Mouse (Mus musculus): Measurements from ENCODE around the gene Polr2f. TPM values are rescaled to one million over a fixed set of nuclear protein-coding genes. Genes with fewer than 3 reads are reported as not detected.

The Polr2f gene
- polyA plus RNA-seq, 1 experiment from 2014 or later, result 231 TPM

- 21% methylated on average over 3 of the region's 3 CpGs for WGBS
- Histone ChIP-seq H3K27me3 (replicated peaks) (peaks cover 41% of the 10 kb centered on the region), H3K4me1 (peaks cover 13% of the 10 kb centered on the region), H3K9me3 (no peaks in the 10 kb centered on the region), H3K27ac (replicated peaks) (no peak overlapping the region), H3K4me3 (no peak overlapping the region), H3K9ac (peak overlapping the region; percentile 0), H3K36me3 (peaks cover 25% of the 10 kb centered on the region), H3K4me2 (no peak overlapping the region)
- no peak for ATAC-seq (ENCODE audit: extremely low read depth, insufficient number of reproducible peaks, low FRiP score, low TSS enrichment)
These were observed 14.8 kb downstream of the Polr2f start for GRCm38 (mm10) chr15:79155572-79155971.

- Histone ChIP-seq H3K9me3 (no peaks in the 10 kb centered on the region), H3K4me1 (peaks cover 13% of the 10 kb centered on the region), H3K4me2 (no peak overlapping the region), H3K27ac (replicated peaks) (no peak overlapping the region), H3K4me3 (no peak overlapping the region), H3K27me3 (replicated peaks) (peaks cover 94% of the 10 kb centered on the region), H3K9ac (no peak overlapping the region), H3K36me3 (no peaks in the 10 kb centered on the region)
- no peak for ATAC-seq (ENCODE audit: extremely low read depth, insufficient number of reproducible peaks, low FRiP score, low TSS enrichment)
- 71% methylated on average over 7 of the region's 7 CpGs for WGBS
These were observed 21.5 kb downstream of the Polr2f start for GRCm38 (mm10) chr15:79162301-79162700.

DNA sequence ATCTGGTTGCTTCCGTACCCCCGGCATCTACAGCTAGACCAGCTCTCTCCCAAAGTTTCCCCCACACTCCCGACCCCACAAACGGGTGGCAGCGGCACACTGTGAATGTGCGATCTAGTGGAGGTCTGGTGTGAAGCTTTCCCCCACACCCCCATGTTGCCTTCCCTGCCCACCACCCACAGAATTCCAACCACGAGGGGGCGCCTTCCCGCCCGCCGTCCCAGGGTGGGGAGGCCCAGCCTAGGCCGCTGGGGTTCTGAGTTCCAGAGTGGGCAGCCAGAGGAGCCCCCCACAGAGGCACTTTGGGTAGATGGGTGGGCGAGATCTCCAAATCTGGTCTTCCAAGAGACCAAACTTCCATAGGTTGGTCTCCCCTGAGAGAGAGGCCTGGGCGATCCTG is 22.0 kb downstream of the Polr2f start:
- no peak overlapping the region for H3K9ac ChIP-seq
- 36% methylated on average over 14 of the region's 14 CpGs for WGBS

GRCm38 (mm10) chr15:79164251-79164650 is 23.4 kb downstream of the Polr2f start:
- Histone ChIP-seq H3K9ac (no peak overlapping the region), H3K36me3 (no peaks in the 10 kb centered on the region), H3K27me3 (replicated peaks) (peaks cover 88% of the 10 kb centered on the region), H3K4me1 (peaks cover 13% of the 10 kb centered on the region), H3K4me2 (0 out of 2 replicates have a peak overlapping the region, but pooled peaks have one; percentile 54), H3K9me3 (no peaks in the 10 kb centered on the region), H3K27ac (replicated peaks) (no peak overlapping the region), H3K4me3 (peak overlapping the region; percentile 30; the same call in 1 of the 2 replicates)
- no peak for ATAC-seq (ENCODE audit: extremely low read depth, insufficient number of reproducible peaks, low FRiP score, low TSS enrichment)
- WGBS, result 5% methylated on average over 13 of the region's 15 CpGs

More for the DNA sequence above, 22.0 kb downstream of the Polr2f start:
- Histone ChIP-seq H3K27ac (replicated peaks) (no peak overlapping the region), H3K4me1 (peaks cover 13% of the 10 kb centered on the region), H3K9me3 (no peaks in the 10 kb centered on the region), H3K4me2 (no peak overlapping the region), H3K4me3 (peak overlapping the region; percentile 30), H3K36me3 (no peaks in the 10 kb centered on the region), H3K27me3 (replicated peaks) (peaks cover 93% of the 10 kb centered on the region)
- no peak for ATAC-seq (ENCODE audit: extremely low read depth, insufficient number of reproducible peaks, low FRiP score, low TSS enrichment)

- H3K9me3 ChIP-seq, result no peaks in the 10 kb centered on the region
- H3K27me3 ChIP-seq (replicated peaks), result peaks cover 83% of the 10 kb centered on the region
- H3K4me2 ChIP-seq, result 0 out of 2 replicates have a peak within 1 kb of the TSS, but pooled peaks have one; percentile 54
- H3K27ac ChIP-seq (replicated peaks), result no peak within 1 kb of the TSS
- no peak within 1 kb of the TSS for H3K9ac ChIP-seq
- 50% methylated on average over 5 of the region's 5 CpGs for WGBS
- peaks cover 13% of the 10 kb centered on the region for H3K4me1 ChIP-seq
- H3K4me3 ChIP-seq, result peak within 1 kb of the TSS; percentile 30; the same call in 1 of the 2 replicates
- ATAC-seq (ENCODE audit: extremely low read depth, insufficient number of reproducible peaks, low FRiP score, low TSS enrichment), result no peak
- no peaks in the 10 kb centered on the region for H3K36me3 ChIP-seq
These were observed 24.3 kb downstream of the Polr2f start, which contains the start of gene Sox10 for GRCm38 (mm10) chr15:79165140-79165539. Gene Sox10, minus strand, starts transcription at chr15:79165240.

DNA sequence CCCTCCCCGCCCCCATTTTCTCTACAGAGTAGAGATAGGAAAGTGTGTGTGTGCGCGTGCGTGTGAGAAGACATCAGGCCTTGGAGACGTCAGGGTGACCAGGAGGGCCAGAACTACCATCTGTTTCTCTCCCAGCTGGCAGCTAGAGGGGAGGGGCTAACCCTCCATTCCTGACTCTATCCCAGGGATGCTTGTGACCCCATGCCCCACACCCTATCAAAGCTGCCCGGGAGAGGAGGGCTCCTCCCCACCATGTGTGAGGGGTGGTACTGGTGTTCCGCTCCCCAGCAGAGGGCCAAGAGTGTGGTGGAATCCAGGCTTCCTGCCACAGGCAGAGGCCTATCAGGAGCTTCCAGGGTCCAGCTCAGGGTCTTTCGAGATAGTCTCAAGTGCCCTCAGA is 25.9 kb downstream of the Polr2f start:
- no peak overlapping the region for H3K27ac ChIP-seq (replicated peaks)
- no peak overlapping the region for H3K4me2 ChIP-seq
- ATAC-seq (ENCODE audit: extremely low read depth, insufficient number of reproducible peaks, low FRiP score, low TSS enrichment), result no peak
- H3K27me3 ChIP-seq (replicated peaks), result peaks cover 71% of the 10 kb centered on the region
- H3K4me1 ChIP-seq, result peaks cover 13% of the 10 kb centered on the region
- H3K4me3 ChIP-seq, result no peak overlapping the region
- H3K9ac ChIP-seq, result no peak overlapping the region
- H3K36me3 ChIP-seq, result no peaks in the 10 kb centered on the region
- no peaks in the 10 kb centered on the region for H3K9me3 ChIP-seq
- 38% methylated on average over 8 of the region's 8 CpGs for WGBS

DNA sequence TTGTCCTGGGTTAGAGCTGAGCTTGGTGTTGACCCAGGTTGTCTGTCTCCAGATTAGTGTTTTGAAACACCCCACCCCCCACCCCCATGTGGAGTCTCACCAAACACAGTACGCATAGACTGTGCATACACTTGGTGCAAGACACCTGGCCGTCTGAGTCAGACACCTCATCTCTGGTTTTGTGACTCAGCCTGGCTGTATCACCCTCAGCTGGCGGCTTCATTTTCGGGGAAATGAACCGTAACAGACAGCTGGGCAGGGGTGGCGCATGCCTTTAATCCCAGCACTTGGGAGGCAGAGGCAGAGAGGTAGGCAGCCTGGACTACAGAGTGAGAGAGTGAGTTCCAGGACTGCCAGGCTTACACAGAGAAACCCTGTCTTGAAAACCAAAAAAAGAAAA is 36.1 kb downstream of the Polr2f start:
- ATAC-seq (ENCODE audit: extremely low read depth, insufficient number of reproducible peaks, low FRiP score, low TSS enrichment), result no peak
- no peaks in the 10 kb centered on the region for H3K9me3 ChIP-seq
- H3K4me1 ChIP-seq, result 0 out of 2 replicates have a peak, but pooled peaks cover 5% of the 10 kb centered on the region
- no peak overlapping the region for H3K9ac ChIP-seq
- WGBS, result 78% methylated on average over 6 of the region's 6 CpGs
- H3K4me2 ChIP-seq, result no peak overlapping the region
- H3K27ac ChIP-seq (replicated peaks), result no peak overlapping the region
- H3K36me3 ChIP-seq, result no peaks in the 10 kb centered on the region
- no peak overlapping the region for H3K4me3 ChIP-seq
- H3K27me3 ChIP-seq (replicated peaks), result peaks cover 13% of the 10 kb centered on the region; the same call in 1 of the 2 replicates

DNA sequence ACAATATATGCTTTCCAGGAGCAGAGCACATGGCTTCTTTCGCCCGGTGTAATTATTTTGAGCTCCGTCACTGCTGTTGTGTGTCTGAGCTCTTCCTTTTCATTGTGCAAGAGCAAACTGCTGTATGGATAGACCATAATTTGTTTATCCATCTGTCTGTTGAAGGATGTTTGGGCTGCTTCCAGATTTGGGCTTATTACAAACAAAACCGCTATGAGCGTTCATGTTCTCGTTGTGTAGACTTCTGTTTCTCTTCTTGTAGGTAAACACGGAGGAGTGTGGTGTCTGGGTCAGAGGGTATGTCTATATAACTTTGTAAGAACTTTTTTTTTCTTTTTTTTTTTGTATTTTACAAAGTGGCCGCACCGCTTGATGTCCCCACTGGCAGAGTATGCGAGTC is 44.4 kb downstream of the Polr2f start:
- Histone ChIP-seq H3K9me3 (no peaks in the 10 kb centered on the region), H3K27ac (replicated peaks) (no peak overlapping the region), H3K9ac (no peak overlapping the region), H3K27me3 (replicated peaks) (0 out of 2 replicates have a peak, but pooled peaks cover 5% of the 10 kb centered on the region), H3K36me3 (no peaks in the 10 kb centered on the region), H3K4me3 (no peak overlapping the region), H3K4me1 (no peaks in the 10 kb centered on the region), H3K4me2 (no peak overlapping the region)
- 79% methylated on average over 10 of the region's 10 CpGs for WGBS
- no peak for ATAC-seq (ENCODE audit: extremely low read depth, insufficient number of reproducible peaks, low FRiP score, low TSS enrichment)

DNA sequence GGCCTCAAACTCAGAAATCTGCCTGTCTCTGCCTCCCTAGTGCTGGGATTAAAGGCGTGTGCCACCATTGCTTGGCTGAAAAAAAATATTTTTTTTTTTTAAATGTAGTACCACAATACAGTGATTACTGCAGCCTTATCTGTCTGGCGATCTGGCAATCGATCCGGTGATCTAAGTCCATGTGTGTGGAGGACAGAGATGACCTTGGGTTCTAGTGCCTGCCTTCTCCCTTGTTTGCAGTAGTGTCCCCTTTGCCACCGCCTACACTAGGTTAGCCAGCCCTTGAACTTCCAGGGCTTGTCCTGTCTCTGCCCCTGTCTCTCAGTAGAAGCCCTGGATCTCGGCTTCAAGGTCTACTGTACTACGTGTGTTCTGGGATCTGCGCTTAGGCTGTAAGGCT is 47.0 kb downstream of the Polr2f start:
- no peaks in the 10 kb centered on the region for H3K27me3 ChIP-seq (replicated peaks)
- ATAC-seq (ENCODE audit: extremely low read depth, insufficient number of reproducible peaks, low FRiP score, low TSS enrichment), result no peak
- no peak overlapping the region for H3K9ac ChIP-seq
- no peak overlapping the region for H3K4me2 ChIP-seq
- H3K36me3 ChIP-seq, result no peaks in the 10 kb centered on the region
- no peak overlapping the region for H3K27ac ChIP-seq (replicated peaks)
- H3K4me1 ChIP-seq, result peaks cover 8% of the 10 kb centered on the region
- WGBS, result 86% methylated on average over 8 of the region's 8 CpGs
- no peak overlapping the region for H3K4me3 ChIP-seq
- no peaks in the 10 kb centered on the region; the same call in 1 of the 2 replicates for H3K9me3 ChIP-seq

- 89% methylated on average over 2 of the region's 2 CpGs for WGBS
- H3K27me3 ChIP-seq (replicated peaks), result no peaks in the 10 kb centered on the region
- no peak overlapping the region for H3K4me2 ChIP-seq
- H3K27ac ChIP-seq (replicated peaks), result no peak overlapping the region
- no peak overlapping the region for H3K9ac ChIP-seq
- H3K36me3 ChIP-seq, result no peaks in the 10 kb centered on the region
- no peaks in the 10 kb centered on the region; the same call in 1 of the 2 replicates for H3K9me3 ChIP-seq
- H3K4me3 ChIP-seq, result no peak overlapping the region
- H3K4me1 ChIP-seq, result peaks cover 42% of the 10 kb centered on the region
- no peak for ATAC-seq (ENCODE audit: extremely low read depth, insufficient number of reproducible peaks, low FRiP score, low TSS enrichment)
These were observed 50.6 kb downstream of the Polr2f start for GRCm38 (mm10) chr15:79191426-79191825.

- WGBS, result 79% methylated on average over 6 of the region's 6 CpGs
- peak overlapping the region; percentile 84 for H3K27ac ChIP-seq (replicated peaks)
These were observed 51.6 kb downstream of the Polr2f start for GRCm38 (mm10) chr15:79192450-79192849.

More at GRCm38 (mm10) chr15:79192450-79192849, 51.6 kb downstream of the Polr2f start:
- Histone ChIP-seq H3K4me3 (no peak overlapping the region), H3K27me3 (replicated peaks) (no peaks in the 10 kb centered on the region), H3K9me3 (no peaks in the 10 kb centered on the region; the same call in 1 of the 2 replicates), H3K4me1 (peaks cover 42% of the 10 kb centered on the region), H3K4me2 (no peak overlapping the region), H3K36me3 (no peaks in the 10 kb centered on the region), H3K9ac (no peak overlapping the region)
- no peak for ATAC-seq (ENCODE audit: extremely low read depth, insufficient number of reproducible peaks, low FRiP score, low TSS enrichment)

Data from heart, embryonic 13.5 days (tissue).